Mouse (Mus musculus): Measurements from ENCODE around the gene Srrt.

GRCm38 (mm10) chr5:137320996-137321395 is 13.5 kb upstream of the Srrt start:
- no peak for TF ChIP-seq EP300 (IDR thresholded peaks at IDR 0.05; ENCODE audit: insufficient read depth, low read depth, low read length)
- no peak for TF ChIP-seq POLR2A (IDR thresholded peaks at IDR 0.05; ENCODE audit: insufficient read depth, low read depth, low read length)
- no peak for TF ChIP-seq CTCF (IDR thresholded peaks at IDR 0.05)

Data from heart, adult 2 months (tissue).